Mouse (Mus musculus) erythroid progenitor cell, adult 5-6 weeks (primary cell): Measurements from ENCODE around the gene Fbxl12. TPM values are rescaled to one million over a fixed set of nuclear protein-coding genes. Genes with fewer than 3 reads are reported as not detected.
A peak's percentile ranks its signal among the peaks of the same experiment; 100 is the strongest.
"Not testable (repeated sequence)": the region's sequence is repeated elsewhere in the genome, so short reads cannot be mapped to it uniquely, and the experiment has no call there.

Experiments used
- ATAC-seq: replicated peaks from 2 replicates; pipeline ENCODE4 v1.8.0; 2016; ENCODE audit warnings: moderate number of reproducible peaks, mild to moderate bottlenecking, moderate TSS enrichment, inconsistent platforms; ENCODE audit not compliant: poor library complexity, low FRiP score, severe bottlenecking
- total RNA-seq, 2 experiments: library from RNA; stranded (forward) in 1 of 2; stranded (reverse) in 1 of 2; fragments of 150-400 nt in 1 of 2; fragments of 186-747, 209-891 nt in 1 of 2; gene quantifications; 2 replicates each; pipeline versions ENCODE4 v1.2.3 to v1.2.4; 2015 to 2017; ENCODE audit warnings: low replicate concordance in 2 of 2

Gene Fbxl12
- total RNA-seq, 2 experiments from 2014 or later, result 4.6 to 21.8 TPM

GRCm38 (mm10) chr9:20653859-20654258 is 9.3 kb upstream of the Fbxl12 start:
- ATAC-seq, result no peak

- peak; percentile 17 for ATAC-seq
These were observed 7.7 kb upstream of the Fbxl12 start for GRCm38 (mm10) chr9:20652260-20652658.

DNA sequence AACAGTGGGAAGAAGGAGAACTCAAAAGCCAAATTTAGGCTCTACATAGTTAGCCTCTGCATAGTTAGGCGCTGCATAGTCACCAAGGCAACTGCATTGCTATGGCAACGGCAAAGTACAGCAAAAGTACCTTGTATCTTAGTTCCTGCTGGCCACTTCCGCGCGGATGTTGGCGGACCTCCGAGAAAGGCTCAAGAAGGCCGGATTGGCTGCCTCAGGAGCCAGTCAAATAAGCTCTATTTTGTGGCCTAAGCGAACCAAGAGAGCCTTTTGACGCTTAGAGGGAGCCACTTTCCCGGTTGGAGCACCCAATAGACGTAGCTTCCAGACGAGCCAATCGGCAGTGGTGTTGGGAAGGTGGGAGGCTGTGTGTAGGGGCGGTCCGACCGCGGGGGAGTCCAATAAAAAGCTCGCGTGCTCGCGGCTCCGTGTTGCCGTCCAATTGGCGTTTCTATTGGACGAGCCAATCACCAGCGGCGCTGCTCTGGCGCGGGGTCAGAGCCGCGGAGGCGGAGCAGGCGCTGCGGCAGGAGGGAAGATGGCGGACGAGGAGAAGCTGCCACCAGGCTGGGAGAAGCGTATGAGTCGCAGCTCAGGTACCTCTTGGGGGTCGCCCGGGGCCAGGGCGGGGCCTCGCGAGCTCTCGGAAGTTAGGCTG is 7.2 kb upstream of the Fbxl12 start, which contains the start of gene Pin1:
Gene Pin1, plus strand, starts transcription at position 494 of the 658 bp plus-strand sequence.
- ATAC-seq, result peak; percentile 95

GRCm38 (mm10) chr9:20645121-20645520 is 554 bp upstream of the Fbxl12 start:
- ATAC-seq, result no peak

DNA sequence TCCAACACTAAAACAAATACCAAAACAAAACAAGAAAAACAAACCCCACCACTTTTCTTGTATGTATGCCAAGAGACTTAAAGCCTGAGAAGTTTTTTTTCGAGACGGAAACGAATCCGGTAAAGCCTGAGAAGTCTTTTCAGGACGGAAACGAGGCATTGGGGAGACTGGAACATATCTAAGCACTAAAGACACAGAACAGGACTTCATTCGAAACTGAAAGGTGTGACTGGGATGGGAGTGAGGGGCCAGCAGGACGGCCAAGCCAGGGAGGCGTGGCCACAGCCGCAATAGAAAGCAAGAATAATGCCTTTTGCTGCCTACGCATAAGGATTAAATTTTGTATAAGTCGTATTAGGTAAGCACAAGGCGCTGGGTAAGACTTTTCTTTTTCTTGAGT is 786 bp downstream of the Fbxl12 start:
- ATAC-seq, result 0 out of 2 replicates have a peak, but pooled peaks have one; percentile 25

- ATAC-seq, result peak; percentile 71
These were observed 1.6 kb downstream of the Fbxl12 start for GRCm38 (mm10) chr9:20642896-20643466.

DNA sequence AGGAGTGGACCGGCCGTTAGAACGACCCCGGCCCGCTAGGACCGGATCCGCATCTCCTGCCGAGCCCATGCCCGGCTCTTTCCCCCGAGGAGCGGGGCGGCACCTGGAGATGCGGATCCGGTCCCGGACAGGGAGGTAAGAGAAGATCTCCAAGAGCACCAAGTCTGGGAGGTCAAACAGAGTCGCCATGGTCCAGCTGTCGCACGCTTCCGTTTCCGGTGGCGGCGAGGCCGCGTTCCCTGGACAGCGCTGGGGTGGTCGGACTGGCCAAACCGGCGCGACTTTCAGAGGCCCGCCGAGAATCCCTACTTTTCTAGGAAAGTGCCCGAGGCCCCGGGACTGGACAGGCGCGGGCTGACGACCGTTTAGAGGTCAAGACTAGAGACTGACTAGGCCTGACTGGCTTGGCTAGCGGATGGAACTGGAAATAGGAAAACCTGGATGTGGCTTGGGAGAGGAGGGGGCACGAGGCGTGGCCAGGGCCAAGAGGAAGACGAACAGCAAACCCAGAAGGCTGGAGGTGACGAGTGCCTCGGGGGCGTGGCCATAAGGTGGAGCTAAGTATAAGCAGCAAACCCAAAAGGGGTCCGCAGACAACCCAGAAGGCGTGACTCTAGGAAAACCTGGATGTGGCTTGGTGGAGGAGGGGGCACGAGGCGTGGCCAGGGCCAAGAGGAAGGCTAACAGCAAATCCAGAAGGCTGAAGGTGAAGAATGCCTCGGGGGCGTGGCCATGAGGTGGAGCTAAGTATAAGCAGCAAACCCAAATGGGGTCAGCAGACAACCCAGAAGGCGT is 2.3 kb downstream of the Fbxl12 start, which contains the start of gene Ubl5:
Gene Ubl5, plus strand, starts transcription at position 778 of the 795 bp plus-strand sequence.
- no peak for ATAC-seq

GRCm38 (mm10) chr9:20641501-20641900 is 3.1 kb downstream of the Fbxl12 start:
- no peak for ATAC-seq

DNA sequence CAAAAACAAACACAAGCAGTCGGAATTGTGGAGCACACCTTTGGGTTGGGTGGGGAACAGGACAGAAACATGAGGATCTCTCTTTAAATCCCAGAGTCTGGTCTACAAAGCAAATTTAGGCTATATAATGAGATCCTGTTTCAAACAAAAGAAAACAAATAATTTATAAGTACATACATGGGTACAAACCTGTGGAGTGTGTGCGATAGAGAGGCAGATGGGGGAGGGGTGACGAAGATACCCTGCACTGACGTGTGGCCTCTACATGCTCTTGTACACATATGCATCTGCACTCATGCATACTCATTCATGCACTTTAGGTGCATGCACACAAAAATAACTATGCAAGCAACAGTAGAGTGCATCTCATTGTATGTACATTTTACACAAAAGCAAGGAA is 5.1 kb downstream of the Fbxl12 start:
- no peak for ATAC-seq

- no peak for ATAC-seq
These were observed 6.0 kb downstream of the Fbxl12 start for GRCm38 (mm10) chr9:20638552-20638951.

- no peak for ATAC-seq
These were observed 7.8 kb downstream of the Fbxl12 start for GRCm38 (mm10) chr9:20636790-20637189.

DNA sequence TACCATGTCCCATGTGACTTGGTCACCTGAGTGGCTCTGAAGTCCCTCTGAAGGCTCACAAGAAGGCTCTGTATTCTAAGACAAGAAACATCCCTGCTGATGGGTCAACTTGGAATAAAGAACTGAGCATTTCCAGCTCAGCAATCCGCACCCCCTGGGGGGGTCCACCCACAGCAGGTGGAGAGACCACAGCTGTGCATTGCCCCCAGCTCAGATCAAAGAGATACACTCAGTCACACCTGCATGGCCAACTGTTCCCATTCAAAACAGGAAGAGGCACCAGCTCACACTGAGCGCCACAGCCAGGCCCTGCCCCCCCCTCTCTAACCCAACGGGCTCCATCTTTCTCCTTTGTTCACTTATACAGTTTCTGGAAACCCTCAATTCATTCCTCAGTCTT is 8.3 kb downstream of the Fbxl12 start:
- ATAC-seq, result no peak

DNA sequence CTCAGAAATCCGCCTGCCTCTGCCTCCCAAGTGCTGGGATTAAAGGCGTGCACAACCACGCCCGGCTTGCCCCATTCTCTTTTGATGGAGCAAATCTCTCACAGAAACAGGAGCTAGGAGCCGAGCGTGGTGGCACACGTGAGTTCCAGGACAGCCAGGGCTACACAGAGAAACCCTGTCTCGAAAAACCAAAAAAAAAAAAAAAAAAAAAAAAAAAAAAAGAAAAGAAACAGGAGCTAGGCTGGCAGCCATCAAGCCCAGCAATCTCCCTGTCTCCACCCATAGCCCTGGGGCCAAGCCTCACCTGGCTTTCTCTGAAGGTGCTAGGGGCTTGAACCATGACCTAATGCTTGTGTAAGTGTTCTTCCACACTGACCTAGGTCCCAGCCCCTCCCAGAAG is 8.9 kb downstream of the Fbxl12 start:
- ATAC-seq, result not testable (repeated sequence)

GRCm38 (mm10) chr9:20631332-20631731 is 13.2 kb downstream of the Fbxl12 start:
- ATAC-seq, result no peak

- ATAC-seq, result no peak
These were observed 27.9 kb downstream of the Fbxl12 start for GRCm38 (mm10) chr9:20616685-20617084.

DNA sequence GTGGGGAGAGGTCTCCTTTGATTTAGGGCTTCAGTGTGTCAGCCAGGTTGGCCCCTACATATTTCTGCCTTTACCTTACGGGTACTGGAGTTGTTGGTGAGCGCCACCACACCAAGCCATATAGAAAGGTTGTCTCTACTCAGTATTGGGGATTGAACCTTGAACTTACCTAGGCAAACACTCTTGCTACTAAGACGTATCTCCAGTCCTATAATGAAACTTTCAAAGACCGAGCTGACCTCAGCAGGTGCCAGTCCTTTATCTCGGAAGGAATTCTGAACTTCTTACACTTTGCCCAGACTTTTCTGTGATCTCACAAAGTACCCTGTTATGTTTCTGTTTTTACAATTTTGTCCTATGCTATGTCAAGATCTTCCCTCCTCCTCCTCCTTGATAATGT is 32.6 kb downstream of the Fbxl12 start:
- no peak for ATAC-seq

DNA sequence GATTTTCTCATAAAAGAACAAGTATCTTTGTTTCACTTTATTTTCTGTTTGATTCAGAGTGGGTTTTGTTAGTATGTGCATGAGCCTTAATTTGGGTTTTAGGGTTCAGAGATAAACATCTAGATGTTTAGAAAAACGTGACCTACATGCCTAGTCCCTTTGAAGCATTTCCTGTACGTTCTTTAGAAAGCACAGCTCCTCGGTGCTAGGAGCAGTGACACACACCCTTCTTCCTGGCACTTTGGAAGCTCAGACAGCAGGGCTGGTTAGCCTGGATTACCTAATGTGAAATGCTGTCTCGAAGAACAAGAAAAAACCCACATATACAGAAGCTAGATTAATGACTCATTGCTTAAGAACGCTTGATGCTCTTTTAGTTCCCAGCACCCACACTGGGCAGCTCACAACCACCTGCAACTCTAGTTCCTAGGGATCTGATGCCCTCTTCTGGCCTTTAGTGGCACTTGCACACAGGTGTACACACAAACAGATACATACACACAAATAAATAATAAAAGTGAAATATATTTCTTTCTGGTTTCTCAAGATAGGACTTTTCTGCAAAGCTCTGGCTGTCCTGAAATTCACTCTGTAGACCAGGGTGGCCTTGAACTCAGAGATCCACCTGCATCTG is 34.6 kb downstream of the Fbxl12 start:
- ATAC-seq, result no peak

DNA sequence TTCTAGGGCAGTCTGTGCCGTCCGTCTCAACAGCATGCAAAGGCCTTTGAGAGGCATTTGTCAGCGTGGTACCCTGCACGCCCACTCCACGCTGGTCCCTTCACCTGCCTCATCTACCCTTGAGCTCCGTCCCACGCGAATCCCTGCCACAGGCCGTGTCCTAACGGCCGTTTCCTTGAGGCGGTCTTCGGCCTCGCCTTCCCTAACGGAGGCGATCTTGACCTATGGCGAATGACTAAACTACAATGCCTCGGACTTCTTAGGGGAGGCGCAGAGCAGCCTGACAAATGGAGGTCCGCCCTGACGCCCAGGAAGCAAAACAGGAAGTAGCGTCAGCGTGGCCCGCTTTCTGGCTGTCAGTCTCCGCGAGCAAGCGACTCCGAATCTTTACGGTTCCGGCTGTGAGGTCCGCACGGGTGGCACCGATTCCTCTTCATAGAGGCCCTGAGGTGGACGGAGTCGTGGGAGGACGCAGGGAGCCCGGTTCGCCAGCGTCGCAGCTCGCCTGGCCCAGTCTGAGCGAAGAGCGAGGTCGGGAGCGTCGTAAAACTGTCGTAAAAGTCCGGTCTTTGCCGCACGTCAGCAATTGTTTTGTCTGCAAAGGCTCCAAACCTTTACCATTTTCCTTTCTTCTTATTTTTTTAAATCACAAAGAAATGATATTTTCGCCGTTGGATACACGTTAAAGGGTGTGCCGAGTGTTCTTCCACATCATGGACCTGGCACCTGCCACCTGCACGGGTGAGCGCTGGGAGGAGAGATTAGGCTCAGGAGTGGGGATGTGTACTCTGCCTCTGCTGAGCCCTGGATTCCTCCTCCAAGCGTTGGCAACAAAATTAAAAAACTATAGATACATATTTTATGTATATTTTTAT is 37.2 kb downstream of the Fbxl12 start:
- ATAC-seq, result peak; percentile 97

- ATAC-seq, result no peak
These were observed 38.3 kb downstream of the Fbxl12 start for GRCm38 (mm10) chr9:20606269-20606668.
